Comparison of ENCODE assay signal across 8 mouse cellular contexts in the genomic region with DNA sequence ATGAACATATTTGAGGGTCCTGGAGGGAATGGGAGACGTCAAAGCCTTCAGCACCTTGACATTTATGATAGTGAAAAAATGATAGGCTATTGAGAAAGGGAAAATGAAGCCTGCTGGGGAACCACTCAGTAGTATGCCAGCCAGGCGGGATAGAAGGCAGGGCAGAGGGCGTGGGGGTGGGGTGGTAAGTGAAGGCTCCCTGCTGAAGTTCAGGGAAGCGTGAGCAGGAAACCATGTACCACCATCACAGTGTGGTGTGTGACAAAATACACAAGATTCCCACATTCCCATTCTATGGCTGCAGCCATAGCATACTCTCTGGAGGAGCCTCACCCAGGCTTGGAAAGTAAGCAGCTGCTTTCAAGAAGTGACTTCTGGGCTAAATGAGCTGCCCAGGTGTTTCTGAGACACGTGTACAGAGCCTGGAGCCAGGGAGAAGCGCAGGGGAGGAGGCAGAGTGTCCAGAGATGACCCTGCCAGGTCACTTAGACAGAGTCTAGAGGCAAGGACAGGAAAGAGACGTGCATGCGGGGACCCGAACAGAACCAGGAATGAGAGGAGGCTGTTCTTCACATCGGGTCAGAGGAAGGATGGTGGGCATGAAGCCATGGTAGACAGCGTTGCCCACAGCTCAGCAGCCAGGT. TPM values are rescaled to one million over a fixed set of nuclear protein-coding genes. Genes with fewer than 3 reads are reported as not detected.
DNase-seq lines count a peak whose midpoint lies in the region; ATAC-seq and TF ChIP-seq lines count a peak whose summit lies in the region.

No protein-coding gene starts in this region.

- H3K27ac ChIP-seq in left cerebral cortex, adult 2 months: peak overlapping the region; percentile 80
- H3K27ac ChIP-seq in hindbrain, embryonic 12.5 days: peak overlapping the region; percentile 60
- H3K27ac ChIP-seq in midbrain, embryonic 16.5 days (ENCODE audit: low read length): no peak overlapping the region

- no peaks in the 10 kb centered on the region for H3K9me3 ChIP-seq in hindbrain, embryonic 12.5 days (replicated peaks)
- no peaks in the 10 kb centered on the region for H3K9me3 ChIP-seq in midbrain, embryonic 16.5 days (replicated peaks; ENCODE audit: control insufficient read depth, low read length, poor library complexity, severe bottlenecking)

- no peak overlapping the region; the same call in 1 of the 2 replicates for H3K9ac ChIP-seq in hindbrain, embryonic 12.5 days
- no peak overlapping the region for H3K9ac ChIP-seq in midbrain, embryonic 16.5 days (ENCODE audit: low read depth, low read length)

- no peak for ATAC-seq in hindbrain, embryonic 12.5 days (ENCODE audit: low FRiP score)
- ATAC-seq in midbrain, embryonic 16.5 days: no peak

- H3K4me3 ChIP-seq in left cerebral cortex, adult 2 months: no peak overlapping the region; the same call in 1 of the 2 replicates
- H3K4me3 ChIP-seq in hindbrain, embryonic 12.5 days: no peak overlapping the region
- no peak overlapping the region for H3K4me3 ChIP-seq in midbrain, embryonic 16.5 days (ENCODE audit: low read depth, low read length)

- TF ChIP-seq CTCF in left cerebral cortex, adult 2 months (IDR thresholded peaks at IDR 0.05): no peak

- intact Hi-C loops in left cerebral cortex, adult 2 months (cut with DNase I): loop anchor here (1.0 kb wide), 1 partner anchor 27 kb away; no protein-coding TSS in a partner anchor
- intact Hi-C loops in left cerebral cortex, postnatal 36 days (cut with DNase I): no loop called here

- peak; percentile 26 for DNase-seq in adrenal gland, postnatal 10 days
- DNase-seq in adrenal gland, postnatal 4 days (ENCODE audit: low spot score in 2 of 2): no peak
- DNase-seq in left cerebral cortex, adult 2 months (ENCODE audit: extremely low spot score in 1 of 2, low spot score in 2 of 2): no peak
- DNase-seq in left cerebral cortex, postnatal 36 days (ENCODE audit: low spot score in 2 of 2): no peak
- no peak for DNase-seq in right cerebral cortex, adult 2 months (ENCODE audit: low spot score in 2 of 2)
- no peak for DNase-seq in thymus, postnatal 36 days

- peak overlapping the region; percentile 38; the same call in 1 of the 2 replicates for H3K4me2 ChIP-seq in hindbrain, embryonic 12.5 days (replicated peaks)
- peak overlapping the region; percentile 43 for H3K4me2 ChIP-seq in midbrain, embryonic 16.5 days (ENCODE audit: low read length)

- WGBS in hindbrain, embryonic 12.5 days: 63% methylated on average over 11 of the region's 11 CpGs
- 74% methylated on average over 11 of the region's 11 CpGs for WGBS in midbrain, embryonic 16.5 days

- peaks cover 19% of the 10 kb centered on the region for H3K4me1 ChIP-seq in hindbrain, embryonic 12.5 days
- peaks cover 14% of the 10 kb centered on the region for H3K4me1 ChIP-seq in midbrain, embryonic 16.5 days (ENCODE audit: control insufficient read depth, insufficient read depth, low read length)

- peaks cover 4% of the 10 kb centered on the region; the same call in 1 of the 2 replicates for H3K27me3 ChIP-seq in hindbrain, embryonic 12.5 days
- no peaks in the 10 kb centered on the region for H3K27me3 ChIP-seq in midbrain, embryonic 16.5 days (ENCODE audit: control insufficient read depth, insufficient read depth, low read depth, low read length)

- no peaks in the 10 kb centered on the region for H3K36me3 ChIP-seq in hindbrain, embryonic 12.5 days
- H3K36me3 ChIP-seq in midbrain, embryonic 16.5 days (ENCODE audit: control insufficient read depth, insufficient read depth, low read length): no peaks in the 10 kb centered on the region

RNA-seq across cellular contexts. Expression of a gene that starts 26.1 kb away (rescaled TPM):
- 10 to 100 TPM in 1 of 2 experiments, 1 to 10 TPM in 1; 9.2 to 11.2 TPM for total RNA-seq in adrenal gland, postnatal 10 days (2021)
- total RNA-seq in adrenal gland, postnatal 4 days (2021): 10 to 100 TPM; 10.6 to 12.0 TPM
- total RNA-seq in left cerebral cortex, adult 2 months (2021): 1 to 10 TPM; 8.8 to 9.1 TPM
- total RNA-seq in left cerebral cortex, postnatal 36 days (2021): 10 to 100 TPM in 1 of 2 experiments, 1 to 10 TPM in 1; 9.2 to 10.3 TPM
- 8.9 and 9.6 TPM in 2 replicates for polyA plus RNA-seq in hindbrain, embryonic 12.5 days (2016; fragmentation: Nextera tagmentation; extraction: Ambion mirVana)
- 3.9 and 4.2 TPM in 2 replicates for polyA plus RNA-seq in midbrain, embryonic 16.5 days (2015; fragmentation: Nextera tagmentation; extraction: Ambion mirVana)

RNA-seq across cellular contexts. Expression of a gene that starts 45.5 kb away (rescaled TPM):
- total RNA-seq in adrenal gland, postnatal 10 days (2021): 10 to 100 TPM; 14.8 to 19.3 TPM
- 10 to 100 TPM; 16.4 to 16.8 TPM for total RNA-seq in adrenal gland, postnatal 4 days (2021)
- 10 to 100 TPM; 16.9 to 19.8 TPM for total RNA-seq in left cerebral cortex, adult 2 months (2021)
- 10 to 100 TPM; 18.0 to 21.0 TPM for total RNA-seq in left cerebral cortex, postnatal 36 days (2021)
- 10.9 and 12.6 TPM in 2 replicates for polyA plus RNA-seq in hindbrain, embryonic 12.5 days (2016; fragmentation: Nextera tagmentation; extraction: Ambion mirVana)
- polyA plus RNA-seq in midbrain, embryonic 16.5 days (2015; fragmentation: Nextera tagmentation; extraction: Ambion mirVana): 13.6 and 13.7 TPM in 2 replicates

RNA-seq across cellular contexts. Expression of a gene that starts 47.0 kb away (rescaled TPM):
- total RNA-seq in adrenal gland, postnatal 10 days (2021): under 1 TPM in 1 of 2 experiments, not detected in 1; 0.30 TPM
- under 1 TPM; 0.23 to 0.25 TPM for total RNA-seq in adrenal gland, postnatal 4 days (2021)
- not detected for total RNA-seq in left cerebral cortex, adult 2 months (2021)
- total RNA-seq in left cerebral cortex, postnatal 36 days (2021): not detected
- 0.65 and 0.68 TPM in 2 replicates for polyA plus RNA-seq in hindbrain, embryonic 12.5 days (2016; fragmentation: Nextera tagmentation; extraction: Ambion mirVana)
- 1.0 and 1.1 TPM in 2 replicates for polyA plus RNA-seq in midbrain, embryonic 16.5 days (2015; fragmentation: Nextera tagmentation; extraction: Ambion mirVana)
